Mouse (Mus musculus): Measurements from ENCODE around the gene Entpd7.

Entpd7 gene

GRCm38 (mm10) chr19:43689419-43690246 is at the start of gene Entpd7:
TSS of gene Entpd7 (plus strand) at chr19:43689672.
- DNase-seq (ENCODE audit: extremely low spot score, low read depth, low spot score), result peak; percentile 91

- no peak for DNase-seq (ENCODE audit: extremely low spot score, low read depth, low spot score)
Observed at GRCm38 (mm10) chr19:43641833-43642232, 47.6 kb upstream of the Entpd7 start.

- DNase-seq (ENCODE audit: extremely low spot score, low read depth, low spot score), result no peak
Observed at GRCm38 (mm10) chr19:43642843-43643242, 46.6 kb upstream of the Entpd7 start.

- no peak for DNase-seq (ENCODE audit: extremely low spot score, low read depth, low spot score)
Observed at GRCm38 (mm10) chr19:43645508-43645907, 44.0 kb upstream of the Entpd7 start.

GRCm38 (mm10) chr19:43646852-43647251 is 42.6 kb upstream of the Entpd7 start:
- no peak for DNase-seq (ENCODE audit: extremely low spot score, low read depth, low spot score)

GRCm38 (mm10) chr19:43647261-43647660 is 42.2 kb upstream of the Entpd7 start:
- DNase-seq (ENCODE audit: extremely low spot score, low read depth, low spot score), result no peak

GRCm38 (mm10) chr19:43648343-43648742 is 41.1 kb upstream of the Entpd7 start:
- no peak for DNase-seq (ENCODE audit: extremely low spot score, low read depth, low spot score)

DNA sequence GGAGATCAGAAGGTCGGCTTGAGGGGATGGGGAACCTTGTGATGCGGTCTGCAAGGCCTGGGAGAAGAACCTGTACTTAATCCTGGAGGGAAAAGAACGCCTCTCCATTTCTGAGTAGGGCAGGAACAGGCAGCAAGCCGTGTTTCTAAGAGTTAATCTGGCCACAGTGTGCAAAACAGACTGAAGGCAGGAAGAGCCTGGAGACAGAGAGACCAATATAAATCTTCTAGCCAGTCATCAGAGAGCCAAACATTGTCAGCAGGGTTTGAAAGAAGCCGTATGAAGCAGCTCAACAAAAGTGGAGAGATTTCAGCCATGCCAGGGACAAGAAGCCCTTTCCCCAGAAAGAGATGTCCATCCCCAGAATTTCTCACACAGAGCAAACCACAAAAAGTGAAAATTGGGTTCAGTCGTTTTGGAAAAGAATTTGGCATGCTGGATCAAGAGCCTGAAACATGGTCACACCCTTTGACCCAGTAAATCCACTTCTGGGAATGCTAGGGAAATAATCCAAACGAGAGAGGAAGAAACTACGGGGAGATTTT is 38.2 kb upstream of the Entpd7 start:
- no peak for DNase-seq (ENCODE audit: extremely low spot score, low read depth, low spot score)

DNA sequence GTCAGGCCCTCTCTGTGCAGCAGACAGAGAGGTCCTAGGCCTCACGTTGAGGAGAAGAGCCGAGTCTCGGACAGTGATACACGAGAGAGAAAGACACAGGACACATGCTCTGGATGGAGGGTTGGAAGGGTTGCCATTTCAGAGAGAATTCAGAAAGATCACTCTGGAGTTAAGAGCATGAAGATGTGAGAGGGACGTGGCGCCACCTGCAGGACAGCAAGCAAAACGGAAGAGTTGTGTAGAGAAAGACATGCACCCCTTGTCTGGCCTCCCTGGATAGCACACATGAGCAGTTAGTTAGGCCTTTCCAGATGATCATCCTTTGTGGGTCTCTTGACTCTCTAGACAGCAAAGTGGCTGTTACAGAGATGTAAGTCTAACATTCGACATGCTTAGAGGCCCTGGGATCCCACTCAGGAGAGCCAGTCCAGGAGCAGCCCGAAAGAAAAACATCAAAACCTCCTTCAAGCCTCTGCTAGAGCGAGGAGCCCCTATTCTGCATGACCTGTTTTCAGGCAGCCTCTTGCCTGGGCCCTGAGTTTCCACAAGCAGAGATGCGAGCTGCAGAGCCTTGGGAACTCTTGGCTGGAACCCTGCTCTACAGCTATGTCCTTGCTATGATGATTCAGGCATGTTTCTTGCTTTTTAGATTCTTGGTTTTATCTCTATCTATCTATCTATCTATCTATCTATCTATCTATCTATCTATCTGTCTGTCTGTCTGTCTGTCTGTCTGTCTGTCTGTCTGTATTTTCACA is 33.6 kb upstream of the Entpd7 start:
- DNase-seq (ENCODE audit: extremely low spot score, low read depth, low spot score), result no peak

GRCm38 (mm10) chr19:43659632-43660031 is 29.8 kb upstream of the Entpd7 start:
- DNase-seq (ENCODE audit: extremely low spot score, low read depth, low spot score), result no peak

DNA sequence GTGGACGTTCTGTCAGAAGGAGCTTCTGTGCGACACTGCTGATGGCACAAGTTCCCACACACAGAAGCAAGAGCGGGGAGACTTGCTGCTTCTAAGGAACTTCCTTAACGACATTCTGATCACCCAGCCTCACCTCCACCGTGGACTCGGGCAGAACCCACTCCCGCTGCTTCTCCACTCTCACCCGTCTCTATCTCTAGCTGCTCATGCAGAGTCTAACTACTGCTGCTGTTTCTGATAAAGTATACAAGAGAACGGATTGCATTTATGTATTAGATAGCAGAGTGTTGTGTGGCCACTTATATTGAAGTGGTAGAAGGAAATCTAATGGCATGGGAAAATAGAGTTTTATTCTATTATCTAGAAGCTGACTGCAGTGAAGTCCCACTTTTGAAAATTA is 28.7 kb upstream of the Entpd7 start:
- no peak for DNase-seq (ENCODE audit: extremely low spot score, low read depth, low spot score)

- no peak for DNase-seq (ENCODE audit: extremely low spot score, low read depth, low spot score)
Observed at GRCm38 (mm10) chr19:43662176-43662967, 27.1 kb upstream of the Entpd7 start.

GRCm38 (mm10) chr19:43663471-43663870 is 26.0 kb upstream of the Entpd7 start:
- no peak for DNase-seq (ENCODE audit: extremely low spot score, low read depth, low spot score)

- no peak for DNase-seq (ENCODE audit: extremely low spot score, low read depth, low spot score)
Observed at GRCm38 (mm10) chr19:43665441-43666048, 23.9 kb upstream of the Entpd7 start.

DNA sequence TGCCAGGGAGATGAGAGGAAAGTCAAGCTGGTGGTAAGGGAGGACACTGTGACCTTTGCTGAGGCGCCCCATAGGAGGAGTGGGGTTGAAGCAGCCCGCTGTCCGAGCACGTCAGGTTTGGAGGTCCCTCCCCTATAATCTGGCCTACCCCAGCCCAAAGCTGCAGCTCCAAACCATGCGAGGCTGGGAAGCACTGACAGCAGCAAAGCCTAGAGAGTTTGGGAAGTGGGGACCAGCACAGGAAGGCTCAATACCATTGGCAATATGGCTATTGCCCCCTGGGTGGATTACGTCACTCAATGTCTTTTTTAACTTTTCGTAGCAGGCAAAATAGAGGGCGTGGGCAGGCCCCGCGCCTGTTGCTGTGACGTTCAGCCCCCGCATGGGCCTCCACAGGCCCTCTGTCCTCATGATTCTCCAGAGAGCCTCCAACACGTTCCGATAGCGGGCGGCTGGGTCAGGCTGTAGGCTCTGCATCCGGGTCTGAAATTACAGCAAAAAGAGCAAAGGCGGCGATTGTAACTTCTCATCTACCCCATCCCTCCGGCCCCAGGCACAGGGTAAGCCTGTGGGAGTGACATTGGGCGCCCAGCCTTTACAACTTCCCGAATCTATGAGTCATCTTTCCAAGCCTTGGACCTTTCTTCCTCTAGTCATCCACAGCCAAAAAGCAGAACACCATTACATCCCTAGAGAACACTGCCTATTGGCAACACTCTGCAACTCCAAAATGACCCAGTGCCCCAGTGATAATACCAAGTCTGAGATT is 22.6 kb upstream of the Entpd7 start:
- DNase-seq (ENCODE audit: extremely low spot score, low read depth, low spot score), result no peak

GRCm38 (mm10) chr19:43667430-43667809 is 22.1 kb upstream of the Entpd7 start:
- DNase-seq (ENCODE audit: extremely low spot score, low read depth, low spot score), result no peak

DNA sequence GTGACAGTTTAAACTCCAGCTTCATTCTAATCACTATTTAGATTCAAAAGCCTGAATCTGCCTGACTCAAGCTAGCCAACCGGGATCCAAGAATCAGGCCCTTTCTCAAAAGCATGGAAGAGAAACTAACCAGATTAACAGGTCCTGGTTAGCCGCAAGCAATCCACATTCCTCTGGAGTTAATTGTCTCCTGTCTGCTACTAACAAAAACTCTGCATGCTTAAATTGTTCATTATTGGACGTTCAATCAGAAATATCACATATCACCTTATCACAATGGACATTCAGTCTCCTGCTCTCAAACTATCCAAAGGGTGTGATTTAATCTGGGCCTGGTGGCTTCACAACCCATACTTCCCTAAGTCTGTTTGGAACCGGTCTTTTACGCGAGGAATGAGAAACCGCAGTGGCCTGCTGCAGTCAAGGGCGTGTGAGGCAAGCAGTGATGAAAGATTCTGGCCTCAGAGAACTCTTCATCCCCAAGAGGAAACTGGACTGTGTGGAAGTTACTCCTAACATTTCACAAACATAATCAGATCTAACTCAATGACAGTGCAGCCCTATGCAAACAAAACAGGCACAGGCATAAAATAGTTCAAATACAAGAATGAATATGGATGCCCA is 20.2 kb upstream of the Entpd7 start:
- no peak for DNase-seq (ENCODE audit: extremely low spot score, low read depth, low spot score)

GRCm38 (mm10) chr19:43671054-43671453 is 18.4 kb upstream of the Entpd7 start:
- no peak for DNase-seq (ENCODE audit: extremely low spot score, low read depth, low spot score)

- no peak for DNase-seq (ENCODE audit: extremely low spot score, low read depth, low spot score)
Observed at GRCm38 (mm10) chr19:43673513-43674315, 15.8 kb upstream of the Entpd7 start.

Measured in hindlimb bud, embryonic 11.5 days (tissue).